In the genomic region with DNA sequence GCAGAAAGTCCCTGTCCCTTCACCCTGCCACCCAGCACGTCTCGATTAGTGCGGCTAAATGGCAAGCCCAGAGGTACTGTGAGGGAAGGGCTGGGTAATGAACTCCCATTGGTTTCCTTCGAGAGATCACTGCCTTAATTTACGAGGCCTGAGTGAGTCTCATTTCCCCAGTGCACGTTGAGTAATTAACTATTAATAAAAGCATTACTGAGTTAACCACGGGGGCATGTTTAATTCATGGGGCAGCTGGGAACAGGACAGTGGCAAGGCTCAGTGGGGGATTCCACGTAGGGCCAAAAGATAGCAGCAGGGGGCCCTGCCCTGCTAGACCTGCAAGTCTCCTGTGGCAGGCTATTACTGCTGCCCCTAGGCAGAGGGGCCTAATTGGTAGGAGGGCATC, we compare ENCODE assay signal across 19 mouse cellular contexts. TPM values are rescaled to one million over a fixed set of nuclear protein-coding genes. Genes with fewer than 3 reads are reported as not detected.
DNase-seq lines count a peak whose midpoint lies in the region; ATAC-seq and TF ChIP-seq lines count a peak whose summit lies in the region.
"Had no signal": no experiment of that assay in that cellular context is flagged by ENCODE, and none has a peak within 500 bp of the region (broad histone marks: within the 10 kb centered on the region; RNA-seq: fewer than 3 reads in every experiment).

No protein-coding gene starts in this region.

- no peak overlapping the region for H3K4me3 ChIP-seq in heart, embryonic 12.5 days
- H3K4me3 ChIP-seq in heart, embryonic 11.5 days (ENCODE audit: low read depth, low read length): no peak overlapping the region
- H3K4me3 ChIP-seq in neural tube, embryonic 12.5 days: no peak overlapping the region
- no peak overlapping the region for H3K4me3 ChIP-seq in midbrain, embryonic 13.5 days (replicated peaks)
- H3K4me3 ChIP-seq in liver, postnatal 0 days (ENCODE audit: low read depth, low read length): no peak overlapping the region
- H3K4me3 ChIP-seq: embryonic facial prominence, embryonic 15.5 days; heart, embryonic 15.5 days; hindbrain, embryonic 15.5 days; limb, embryonic 13.5 days; liver, embryonic 15.5 days had no signal

- H3K27me3 ChIP-seq in heart, embryonic 12.5 days (replicated peaks): peaks cover 31% of the 10 kb centered on the region
- H3K27me3 ChIP-seq in heart, embryonic 11.5 days (ENCODE audit: control insufficient read depth, insufficient read depth, low read length): peaks cover 14% of the 10 kb centered on the region; the same call in 1 of the 2 replicates
- peaks cover 19% of the 10 kb centered on the region for H3K27me3 ChIP-seq in neural tube, embryonic 12.5 days (replicated peaks)
- H3K27me3 ChIP-seq in midbrain, embryonic 13.5 days: peaks cover 5% of the 10 kb centered on the region; the same call in 1 of the 2 replicates
- 0 out of 2 replicates have a peak, but pooled peaks cover 3% of the 10 kb centered on the region for H3K27me3 ChIP-seq in liver, postnatal 0 days (ENCODE audit: insufficient read depth, low read length)
- H3K27me3 ChIP-seq: hindbrain, embryonic 15.5 days had no signal

- no peak overlapping the region for H3K9ac ChIP-seq in heart, embryonic 12.5 days
- H3K9ac ChIP-seq in heart, embryonic 11.5 days (ENCODE audit: low read depth, low read length): no peak overlapping the region
- H3K9ac ChIP-seq in neural tube, embryonic 12.5 days: 0 out of 2 replicates have a peak overlapping the region, but pooled peaks have one; percentile 13
- H3K9ac ChIP-seq in midbrain, embryonic 13.5 days (replicated peaks): no peak overlapping the region
- no peak overlapping the region for H3K9ac ChIP-seq in liver, postnatal 0 days (replicated peaks)
- H3K9ac ChIP-seq: embryonic facial prominence, embryonic 15.5 days; heart, embryonic 15.5 days; hindbrain, embryonic 15.5 days; limb, embryonic 13.5 days; liver, embryonic 15.5 days had no signal

- WGBS in heart, embryonic 12.5 days: 13% methylated on average over 8 of the region's 8 CpGs
- WGBS in heart, embryonic 11.5 days (ENCODE audit: insufficient replicate concordance): 13% methylated on average over 8 of the region's 8 CpGs
- WGBS in neural tube, embryonic 12.5 days: 3% methylated on average over 8 of the region's 8 CpGs
- 8% methylated on average over 8 of the region's 8 CpGs for WGBS in midbrain, embryonic 13.5 days
- 22% methylated on average over 8 of the region's 8 CpGs for WGBS in liver, postnatal 0 days (ENCODE audit: insufficient replicate concordance)

- H3K27ac ChIP-seq in heart, embryonic 12.5 days (ENCODE audit: poor library complexity, severe bottlenecking): no peak overlapping the region
- H3K27ac ChIP-seq in heart, embryonic 11.5 days (ENCODE audit: low read depth, low read length): no peak overlapping the region
- H3K27ac ChIP-seq in neural tube, embryonic 12.5 days: no peak overlapping the region
- H3K27ac ChIP-seq in midbrain, embryonic 13.5 days: peak overlapping the region; percentile 59
- no peak overlapping the region for H3K27ac ChIP-seq in liver, postnatal 0 days (ENCODE audit: low read depth)
- H3K27ac ChIP-seq: embryonic facial prominence, embryonic 15.5 days; heart, embryonic 15.5 days; hindbrain, embryonic 15.5 days; limb, embryonic 13.5 days; liver, embryonic 15.5 days had no signal

- H3K9me3 ChIP-seq in heart, embryonic 12.5 days (replicated peaks): no peaks in the 10 kb centered on the region
- no peaks in the 10 kb centered on the region for H3K9me3 ChIP-seq in heart, embryonic 11.5 days (replicated peaks; ENCODE audit: control insufficient read depth, low read length)
- no peaks in the 10 kb centered on the region for H3K9me3 ChIP-seq in neural tube, embryonic 12.5 days
- H3K9me3 ChIP-seq in midbrain, embryonic 13.5 days: no peaks in the 10 kb centered on the region
- no peaks in the 10 kb centered on the region for H3K9me3 ChIP-seq in liver, postnatal 0 days (ENCODE audit: low read length)
- H3K9me3 ChIP-seq: embryonic facial prominence, embryonic 15.5 days; heart, embryonic 15.5 days; hindbrain, embryonic 15.5 days; limb, embryonic 13.5 days; liver, embryonic 15.5 days had no signal

- TF ChIP-seq CTCF in liver, postnatal 0 days (IDR thresholded peaks at IDR 0.05; ENCODE audit: low read depth): no peak

- no peak for ATAC-seq in heart, embryonic 12.5 days (ENCODE audit: insufficient number of reproducible peaks, low FRiP score)
- ATAC-seq in heart, embryonic 11.5 days (replicated peaks; ENCODE audit: insufficient number of reproducible peaks, low FRiP score, low TSS enrichment): no peak
- peak; percentile 14; the same call in 1 of the 2 replicates for ATAC-seq in neural tube, embryonic 12.5 days (ENCODE audit: low FRiP score, low read depth)
- no peak for ATAC-seq in midbrain, embryonic 13.5 days
- ATAC-seq in liver, postnatal 0 days: no peak

- no peak for TF ChIP-seq EP300 in liver, postnatal 0 days (IDR thresholded peaks at IDR 0.05; ENCODE audit: low read depth)

- H3K36me3 ChIP-seq in heart, embryonic 12.5 days: no peaks in the 10 kb centered on the region
- H3K36me3 ChIP-seq in heart, embryonic 11.5 days (ENCODE audit: control insufficient read depth, insufficient read depth, low read length): no peaks in the 10 kb centered on the region
- peaks cover under 1% of the 10 kb centered on the region; the same call in 1 of the 2 replicates for H3K36me3 ChIP-seq in neural tube, embryonic 12.5 days
- H3K36me3 ChIP-seq in midbrain, embryonic 13.5 days: no peaks in the 10 kb centered on the region
- 0 out of 2 replicates have a peak, but pooled peaks cover under 1% of the 10 kb centered on the region for H3K36me3 ChIP-seq in liver, postnatal 0 days (replicated peaks; ENCODE audit: insufficient read depth, low read length)
- H3K36me3 ChIP-seq: heart, embryonic 15.5 days; hindbrain, embryonic 15.5 days; limb, embryonic 13.5 days; liver, embryonic 15.5 days had no signal

- no peak for DNase-seq in neural tube, embryonic 10.5 days (ENCODE audit: extremely low spot score, low spot score)
- DNase-seq in retina, postnatal 1 day: peak; percentile 70
- no peak for DNase-seq in liver, postnatal 0 days
- DNase-seq: adrenal gland, postnatal 25 days; cerebellum, adult 2 months; gastrocnemius, postnatal 14 days; kidney, adult 18-20 months; kidney, postnatal 25 days; lung, postnatal 14 days; thymus, postnatal 36 days had no signal

- peak overlapping the region; percentile 28; the same call in 1 of the 2 replicates for H3K4me2 ChIP-seq in heart, embryonic 12.5 days
- H3K4me2 ChIP-seq in heart, embryonic 11.5 days: no peak overlapping the region
- H3K4me2 ChIP-seq in neural tube, embryonic 12.5 days (replicated peaks): no peak overlapping the region
- no peak overlapping the region for H3K4me2 ChIP-seq in midbrain, embryonic 13.5 days (replicated peaks)
- no peak overlapping the region for H3K4me2 ChIP-seq in liver, postnatal 0 days (ENCODE audit: low read depth, low read length)
- H3K4me2 ChIP-seq: embryonic facial prominence, embryonic 15.5 days; hindbrain, embryonic 15.5 days; limb, embryonic 13.5 days; liver, embryonic 15.5 days had no signal

- peaks cover 20% of the 10 kb centered on the region for H3K4me1 ChIP-seq in heart, embryonic 12.5 days (replicated peaks)
- peaks cover 4% of the 10 kb centered on the region; the same call in 1 of the 2 replicates for H3K4me1 ChIP-seq in heart, embryonic 11.5 days (ENCODE audit: control insufficient read depth, insufficient read depth, low read length)
- H3K4me1 ChIP-seq in neural tube, embryonic 12.5 days: peaks cover 51% of the 10 kb centered on the region
- H3K4me1 ChIP-seq in midbrain, embryonic 13.5 days (replicated peaks): peaks cover 67% of the 10 kb centered on the region
- no peaks in the 10 kb centered on the region for H3K4me1 ChIP-seq in liver, postnatal 0 days (ENCODE audit: insufficient read depth)
- H3K4me1 ChIP-seq: liver, embryonic 15.5 days had no signal

RNA-seq across cellular contexts. Expression of a gene that starts 16.3 kb away (rescaled TPM):
- 39.7 and 40.6 TPM in 2 replicates for polyA plus RNA-seq in heart, embryonic 12.5 days (2016; fragmentation: Nextera tagmentation; extraction: Ambion mirVana)
- polyA plus RNA-seq in heart, embryonic 11.5 days (2014; fragmentation: Nextera tagmentation; extraction: Ambion mirVana): 32.4 and 38.9 TPM in 2 replicates
- polyA plus RNA-seq in neural tube, embryonic 12.5 days (2016; fragmentation: Nextera tagmentation; extraction: Ambion mirVana): 52.9 and 59.9 TPM in 2 replicates
- polyA plus RNA-seq in midbrain, embryonic 13.5 days (2015; fragmentation: Nextera tagmentation; extraction: Ambion mirVana): 69.6 and 73.8 TPM in 2 replicates
- polyA plus RNA-seq in liver, postnatal 0 days (2015; fragmentation: Nextera tagmentation; extraction: Ambion mirVana): 29.3 and 30.5 TPM in 2 replicates

RNA-seq across cellular contexts. Expression of a gene that starts 36.7 kb away (rescaled TPM):
- not detected in 2 replicates for polyA plus RNA-seq in heart, embryonic 12.5 days (2016; fragmentation: Nextera tagmentation; extraction: Ambion mirVana)
- polyA plus RNA-seq in heart, embryonic 11.5 days (2014; fragmentation: Nextera tagmentation; extraction: Ambion mirVana): 0.06 and 0.16 TPM in 2 replicates
- 10.0 and 10.4 TPM in 2 replicates for polyA plus RNA-seq in neural tube, embryonic 12.5 days (2016; fragmentation: Nextera tagmentation; extraction: Ambion mirVana)
- polyA plus RNA-seq in midbrain, embryonic 13.5 days (2015; fragmentation: Nextera tagmentation; extraction: Ambion mirVana): 10.4 and 15.7 TPM in 2 replicates
- not detected in 2 replicates for polyA plus RNA-seq in liver, postnatal 0 days (2015; fragmentation: Nextera tagmentation; extraction: Ambion mirVana)
- polyA plus RNA-seq: liver, embryonic 15.5 days had no signal

RNA-seq across cellular contexts. Expression of a gene that starts 55.0 kb away (rescaled TPM):
- polyA plus RNA-seq in heart, embryonic 12.5 days (2016; fragmentation: Nextera tagmentation; extraction: Ambion mirVana): 47.1 TPM in 2 replicates
- polyA plus RNA-seq in heart, embryonic 11.5 days (2014; fragmentation: Nextera tagmentation; extraction: Ambion mirVana): 50.6 and 59.5 TPM in 2 replicates
- 84.4 and 87.0 TPM in 2 replicates for polyA plus RNA-seq in neural tube, embryonic 12.5 days (2016; fragmentation: Nextera tagmentation; extraction: Ambion mirVana)
- polyA plus RNA-seq in midbrain, embryonic 13.5 days (2015; fragmentation: Nextera tagmentation; extraction: Ambion mirVana): 91.6 and 98.6 TPM in 2 replicates
- 11.0 and 12.3 TPM in 2 replicates for polyA plus RNA-seq in liver, postnatal 0 days (2015; fragmentation: Nextera tagmentation; extraction: Ambion mirVana)
